Mouse (Mus musculus): ENCODE data around the gene Pfdn6. TPM values are rescaled to one million over a fixed set of nuclear protein-coding genes. Genes with fewer than 3 reads are reported as not detected.
"Not testable (repeated sequence)": the region's sequence is repeated elsewhere in the genome, so short reads cannot be mapped to it uniquely, and the experiment has no call there.

Gene Pfdn6
- polyA plus RNA-seq, 1 experiment from 2014 or later, result 240 TPM

DNA sequence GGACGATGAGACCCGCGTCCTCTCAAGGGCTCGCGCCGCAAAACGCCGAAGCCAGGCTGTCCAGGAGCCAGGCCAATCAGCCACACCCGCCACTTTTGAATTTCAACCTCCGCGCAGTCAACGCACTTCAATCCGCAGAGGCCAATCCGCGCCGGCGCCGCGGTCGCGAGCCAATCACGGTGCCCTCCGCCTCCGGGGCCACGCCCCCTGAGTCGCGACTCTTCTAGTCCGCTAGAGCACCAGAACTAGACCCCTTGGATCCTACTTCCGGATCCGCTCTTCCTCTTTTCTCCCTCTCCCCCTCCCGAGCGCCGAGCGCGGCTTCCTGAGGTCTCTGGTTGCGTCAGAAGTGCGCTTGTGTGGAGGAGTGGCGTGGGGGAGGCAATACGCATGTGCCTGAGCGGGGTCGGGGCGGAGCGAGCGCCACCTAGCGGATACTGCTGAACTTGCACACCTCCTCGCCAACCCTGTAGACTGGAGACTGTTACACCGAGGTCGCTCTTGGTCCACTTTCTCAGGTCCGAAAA lies 49.5 kb downstream of the Pfdn6 start, which contains the start of gene Kifc1:
Gene Kifc1, minus strand, starts transcription at position 129 of the 527 bp plus-strand sequence.
- Histone ChIP-seq H3K36me3 (peaks cover 21% of the 10 kb centered on the region), H3K27ac (replicated peaks) (peak within 1 kb of the TSS; percentile 93), H3K4me1 (peaks cover 19% of the 10 kb centered on the region), H3K27me3 (ENCODE audit: low read depth, poor library complexity, severe bottlenecking) (no peaks in the 10 kb centered on the region), H3K4me3 (peak within 1 kb of the TSS; percentile 78), H3K9me3 (replicated peaks) (no peaks in the 10 kb centered on the region)
- WGBS, result under 1% methylated on average over 49 of the region's 49 CpGs
- DNase-seq (ENCODE audit: low spot score), result peak; percentile 100

DNA sequence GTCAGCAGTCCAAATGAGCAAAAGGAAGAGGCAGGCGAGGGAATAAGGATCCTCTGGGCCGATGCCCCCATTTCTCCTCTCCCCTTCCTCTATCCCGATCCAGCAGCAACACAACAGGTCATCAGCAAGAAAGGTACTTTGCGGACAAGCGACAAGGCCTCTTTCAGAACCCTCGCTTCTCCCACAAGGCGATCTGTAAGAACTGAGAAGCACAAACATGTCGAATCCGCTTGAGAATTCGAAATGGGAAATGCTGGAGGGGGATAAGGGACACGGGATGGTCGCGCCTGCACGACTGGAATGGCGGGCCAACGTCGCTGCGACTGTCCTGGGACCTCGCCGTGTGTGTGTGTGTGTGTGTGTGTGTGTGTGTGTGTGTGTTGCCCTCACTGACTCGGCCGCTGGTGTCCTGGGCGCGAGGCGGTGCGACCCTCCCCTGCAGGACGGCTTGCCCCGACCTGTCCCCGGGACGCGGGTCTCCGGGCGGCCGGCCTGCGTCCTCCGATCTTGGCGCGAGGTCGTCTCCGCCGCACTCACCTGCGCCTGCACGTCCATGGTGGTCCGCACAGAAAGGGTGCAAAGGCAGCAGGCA lies 50.1 kb downstream of the Pfdn6 start:
- peaks cover 26% of the 10 kb centered on the region for H3K36me3 ChIP-seq
- H3K4me3 ChIP-seq, result peak overlapping the region; percentile 78
- H3K27me3 ChIP-seq (ENCODE audit: low read depth, poor library complexity, severe bottlenecking); H3K9me3 ChIP-seq (replicated peaks); DNase-seq (ENCODE audit: low spot score): not testable (repeated sequence)
- H3K4me1 ChIP-seq, result peaks cover 19% of the 10 kb centered on the region
- WGBS, result under 1% methylated on average over 44 of the region's 44 CpGs
- H3K27ac ChIP-seq (replicated peaks), result peak overlapping the region; percentile 93

Other genes with a start within 250 kb of the Pfdn6 start
- gene March2, start 221.7 kb downstream of the Pfdn6 start, polyA plus RNA-seq (2016; fragmentation: Nextera tagmentation; extraction: Ambion mirVana), result 35.5 and 39.5 TPM in 2 replicates
- 363 and 422 TPM in 2 replicates for gene Rab11b, start 179.8 kb downstream of the Pfdn6 start, polyA plus RNA-seq (2016; fragmentation: Nextera tagmentation; extraction: Ambion mirVana)
- 17.7 and 20.7 TPM in 2 replicates for gene Angptl4, start 158.5 kb downstream of the Pfdn6 start, polyA plus RNA-seq (2016; fragmentation: Nextera tagmentation; extraction: Ambion mirVana)
- 24.6 and 29.4 TPM in 2 replicates for gene Kank3, start 129.8 kb downstream of the Pfdn6 start, polyA plus RNA-seq (2016; fragmentation: Nextera tagmentation; extraction: Ambion mirVana)
- gene Rps28, start 115.8 kb downstream of the Pfdn6 start, polyA plus RNA-seq (2016; fragmentation: Nextera tagmentation; extraction: Ambion mirVana), result 699 and 827 TPM in 2 replicates
- gene Ndufa7, start 115.8 kb downstream of the Pfdn6 start, polyA plus RNA-seq (2016; fragmentation: Nextera tagmentation; extraction: Ambion mirVana), result 496 and 518 TPM in 2 replicates
- 82.0 and 82.4 TPM in 2 replicates for gene Cd320, start 97.3 kb downstream of the Pfdn6 start, polyA plus RNA-seq (2016; fragmentation: Nextera tagmentation; extraction: Ambion mirVana)
- gene Gm7029, start 66.5 kb downstream of the Pfdn6 start, polyA plus RNA-seq (2016; fragmentation: Nextera tagmentation; extraction: Ambion mirVana), result not detected in 2 replicates
- 7.8 and 9.4 TPM in 2 replicates for gene Kifc1, start 49.7 kb downstream of the Pfdn6 start, polyA plus RNA-seq (2016; fragmentation: Nextera tagmentation; extraction: Ambion mirVana)
- gene Platr17, start 35.2 kb downstream of the Pfdn6 start, polyA plus RNA-seq (2016; fragmentation: Nextera tagmentation; extraction: Ambion mirVana), result 0.30 TPM in 1 of 2 replicates, not detected in the other
- gene Daxx, start 30.9 kb downstream of the Pfdn6 start, polyA plus RNA-seq (2016; fragmentation: Nextera tagmentation; extraction: Ambion mirVana), result 77.5 and 82.6 TPM in 2 replicates
- gene Tapbp, start 24.4 kb downstream of the Pfdn6 start, polyA plus RNA-seq (2016; fragmentation: Nextera tagmentation; extraction: Ambion mirVana), result 14.9 and 17.3 TPM in 2 replicates
- gene Zbtb22, start 24.4 kb downstream of the Pfdn6 start, polyA plus RNA-seq (2016; fragmentation: Nextera tagmentation; extraction: Ambion mirVana), result 23.5 and 24.1 TPM in 2 replicates
- gene Rgl2, start 10.8 kb downstream of the Pfdn6 start, polyA plus RNA-seq (2016; fragmentation: Nextera tagmentation; extraction: Ambion mirVana), result 43.1 and 46.9 TPM in 2 replicates
- 47.8 and 52.5 TPM in 2 replicates for gene Wdr46, start 317 bp upstream of the Pfdn6 start, polyA plus RNA-seq (2016; fragmentation: Nextera tagmentation; extraction: Ambion mirVana)
- gene B3galt4, start 11.1 kb upstream of the Pfdn6 start, polyA plus RNA-seq (2016; fragmentation: Nextera tagmentation; extraction: Ambion mirVana), result 4.1 and 6.4 TPM in 2 replicates
- gene Vps52, start 15.5 kb upstream of the Pfdn6 start, polyA plus RNA-seq (2016; fragmentation: Nextera tagmentation; extraction: Ambion mirVana), result 53.5 and 61.0 TPM in 2 replicates
- gene Rps18, start 15.7 kb upstream of the Pfdn6 start, polyA plus RNA-seq (2016; fragmentation: Nextera tagmentation; extraction: Ambion mirVana), result 1,339 and 1,576 TPM in 2 replicates
- gene H2-K1, start 60.0 kb upstream of the Pfdn6 start, polyA plus RNA-seq (2016; fragmentation: Nextera tagmentation; extraction: Ambion mirVana), result 45.7 and 50.3 TPM in 2 replicates
- gene Ring1, start 84.3 kb upstream of the Pfdn6 start, polyA plus RNA-seq (2016; fragmentation: Nextera tagmentation; extraction: Ambion mirVana), result 13.8 and 15.3 TPM in 2 replicates
- gene H2-Ke6, start 87.7 kb upstream of the Pfdn6 start, polyA plus RNA-seq (2016; fragmentation: Nextera tagmentation; extraction: Ambion mirVana), result 120 and 128 TPM in 2 replicates
- gene Slc39a7, start 91.3 kb upstream of the Pfdn6 start, polyA plus RNA-seq (2016; fragmentation: Nextera tagmentation; extraction: Ambion mirVana), result 221 and 227 TPM in 2 replicates
- gene Rxrb, start 91.5 kb upstream of the Pfdn6 start, polyA plus RNA-seq (2016; fragmentation: Nextera tagmentation; extraction: Ambion mirVana), result 54.0 and 56.9 TPM in 2 replicates
- gene Col11a2, start 99.1 kb upstream of the Pfdn6 start, polyA plus RNA-seq (2016; fragmentation: Nextera tagmentation; extraction: Ambion mirVana), result 0.92 and 1.1 TPM in 2 replicates
- gene H2-Oa, start 152.0 kb upstream of the Pfdn6 start, polyA plus RNA-seq (2016; fragmentation: Nextera tagmentation; extraction: Ambion mirVana), result 0.37 and 0.50 TPM in 2 replicates
- gene H2-DMa, start 179.2 kb upstream of the Pfdn6 start, polyA plus RNA-seq (2016; fragmentation: Nextera tagmentation; extraction: Ambion mirVana), result 6.4 and 9.5 TPM in 2 replicates
- gene Brd2, start 182.3 kb upstream of the Pfdn6 start, polyA plus RNA-seq (2016; fragmentation: Nextera tagmentation; extraction: Ambion mirVana), result 126 and 137 TPM in 2 replicates
- 0.12 TPM in 1 of 2 replicates, not detected in the other for gene H2-DMb2, start 203.0 kb upstream of the Pfdn6 start, polyA plus RNA-seq (2016; fragmentation: Nextera tagmentation; extraction: Ambion mirVana)
- gene H2-DMb1, start 212.7 kb upstream of the Pfdn6 start, polyA plus RNA-seq (2016; fragmentation: Nextera tagmentation; extraction: Ambion mirVana), result 0.39 TPM in 1 of 2 replicates, not detected in the other
- gene Tap1, start 247.2 kb upstream of the Pfdn6 start, polyA plus RNA-seq (2016; fragmentation: Nextera tagmentation; extraction: Ambion mirVana), result 0.93 and 1.3 TPM in 2 replicates
- gene Psmb9, start 247.4 kb upstream of the Pfdn6 start, polyA plus RNA-seq (2016; fragmentation: Nextera tagmentation; extraction: Ambion mirVana), result 0.49 and 0.52 TPM in 2 replicates